Mouse (Mus musculus): ENCODE results near the gene Chst11. TPM values are rescaled to one million over a fixed set of nuclear protein-coding genes. Genes with fewer than 3 reads are reported as not detected.

Chst11 gene
- polyA plus RNA-seq, 1 experiment from 2014 or later, result 5.2 TPM

DNA sequence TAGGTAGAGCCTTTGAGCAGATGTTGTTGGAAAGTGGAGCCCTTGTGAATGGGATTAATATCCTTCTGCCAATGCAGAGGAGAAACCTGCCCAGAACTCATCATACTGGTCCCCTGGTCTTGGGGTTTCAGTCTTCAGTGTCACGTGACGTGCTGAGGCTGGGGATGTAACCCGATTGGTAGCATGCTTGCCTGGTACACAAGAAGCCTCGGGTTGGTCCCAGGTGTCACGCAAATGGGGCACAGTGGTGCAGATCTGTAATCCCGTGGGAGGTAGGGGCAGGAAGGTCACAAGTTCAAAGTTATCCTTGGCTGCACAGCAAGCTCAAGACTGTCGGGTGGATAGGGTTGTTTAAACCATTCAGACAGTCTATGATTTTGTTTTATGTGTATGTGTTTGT, 20.8 kb upstream of the Chst11 start:
- Histone ChIP-seq H3K36me3 (ENCODE audit: control insufficient read depth, insufficient read depth, low read length) (no peaks in the 10 kb centered on the region), H3K27me3 (ENCODE audit: control insufficient read depth, insufficient read depth, low read length) (no peaks in the 10 kb centered on the region), H3K4me2 (ENCODE audit: low read depth, low read length) (no peak overlapping the region), H3K9me3 (ENCODE audit: control insufficient read depth, low read length) (no peaks in the 10 kb centered on the region), H3K4me1 (ENCODE audit: control insufficient read depth, insufficient read depth, low read length) (no peaks in the 10 kb centered on the region), H3K9ac (replicated peaks; ENCODE audit: low read depth, low read length) (no peak overlapping the region), H3K4me3 (ENCODE audit: low read depth, low read length) (no peak overlapping the region), H3K27ac (ENCODE audit: low read depth, low read length) (no peak overlapping the region)
- no peak for ATAC-seq (ENCODE audit: low read depth)
- WGBS, result 77% methylated on average over 7 of the region's 7 CpGs

DNA sequence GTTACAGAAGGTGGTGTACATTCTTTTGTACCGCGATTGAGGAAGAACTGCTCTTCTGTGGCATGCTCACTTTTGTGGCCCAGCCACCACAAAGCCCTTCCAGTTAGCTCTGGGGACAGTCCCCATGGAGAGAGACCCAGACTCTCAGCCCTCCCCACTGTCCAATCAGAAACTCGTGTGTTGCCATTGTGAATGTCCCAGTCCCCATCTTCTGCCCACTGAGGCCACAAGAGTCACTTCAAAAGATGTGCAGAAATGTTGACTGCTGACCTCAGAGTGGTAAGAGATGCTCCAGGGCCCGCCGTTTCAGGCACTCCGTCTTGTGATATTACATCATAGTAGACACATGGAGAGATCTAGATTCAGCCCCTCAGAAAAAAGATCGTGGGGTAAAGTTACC, 18.6 kb upstream of the Chst11 start:
- Histone ChIP-seq H3K4me1 (ENCODE audit: control insufficient read depth, insufficient read depth, low read length) (no peaks in the 10 kb centered on the region), H3K36me3 (ENCODE audit: control insufficient read depth, insufficient read depth, low read length) (no peaks in the 10 kb centered on the region), H3K4me3 (ENCODE audit: low read depth, low read length) (no peak overlapping the region), H3K9ac (replicated peaks; ENCODE audit: low read depth, low read length) (no peak overlapping the region), H3K27ac (ENCODE audit: low read depth, low read length) (no peak overlapping the region), H3K27me3 (ENCODE audit: control insufficient read depth, insufficient read depth, low read length) (no peaks in the 10 kb centered on the region), H3K4me2 (ENCODE audit: low read depth, low read length) (no peak overlapping the region), H3K9me3 (ENCODE audit: control insufficient read depth, low read length) (no peaks in the 10 kb centered on the region)
- 90% methylated on average over 7 of the region's 7 CpGs for WGBS
- ATAC-seq (ENCODE audit: low read depth), result no peak

DNA sequence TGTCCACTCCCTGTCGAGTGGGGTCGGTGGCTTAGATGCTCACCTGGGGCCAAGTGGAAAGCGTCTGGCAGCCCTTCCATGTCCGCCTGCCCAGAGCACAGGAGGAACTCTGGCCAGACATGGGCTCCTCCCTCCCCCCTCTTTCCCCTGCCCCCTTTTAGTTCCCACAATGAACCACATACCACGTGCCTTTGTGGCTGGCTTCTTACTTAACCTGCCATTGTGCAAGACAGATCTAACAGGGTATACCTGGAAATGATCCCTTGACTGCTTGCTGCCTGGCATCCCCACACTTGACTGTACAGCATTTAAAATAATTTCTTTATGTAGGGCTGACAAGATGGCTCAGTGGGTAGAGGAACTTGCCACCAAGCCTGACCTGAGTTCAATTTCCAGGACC, 15.7 kb upstream of the Chst11 start:
- WGBS, result 80% methylated on average over 5 of the region's 5 CpGs

DNA sequence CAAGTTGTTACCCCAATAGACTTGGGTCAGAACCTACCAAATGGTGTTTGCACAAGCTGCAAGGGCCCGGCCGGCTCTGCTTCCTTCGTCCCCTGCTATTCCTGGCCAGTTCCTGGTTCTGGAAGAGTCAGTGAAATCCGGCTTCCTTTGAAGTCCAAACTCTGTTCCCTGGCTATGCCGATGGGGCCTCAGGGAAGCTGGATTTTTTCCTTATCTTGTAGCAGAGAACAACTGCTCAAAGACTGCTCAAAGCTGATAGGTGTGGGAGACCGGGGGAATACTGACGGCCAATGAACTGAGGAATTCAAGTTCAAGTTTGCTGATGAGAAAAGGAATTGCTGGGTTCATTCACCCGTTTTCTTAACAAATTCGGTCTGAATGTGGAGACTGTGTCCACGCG, 13.7 kb upstream of the Chst11 start:
- Histone ChIP-seq H3K27ac (ENCODE audit: low read depth, low read length) (no peak overlapping the region), H3K9me3 (ENCODE audit: control insufficient read depth, low read length) (no peaks in the 10 kb centered on the region), H3K36me3 (ENCODE audit: control insufficient read depth, insufficient read depth, low read length) (no peaks in the 10 kb centered on the region), H3K4me3 (ENCODE audit: low read depth, low read length) (no peak overlapping the region), H3K4me1 (ENCODE audit: control insufficient read depth, insufficient read depth, low read length) (no peaks in the 10 kb centered on the region), H3K27me3 (ENCODE audit: control insufficient read depth, insufficient read depth, low read length) (no peaks in the 10 kb centered on the region), H3K4me2 (ENCODE audit: low read depth, low read length) (no peak overlapping the region), H3K9ac (replicated peaks; ENCODE audit: low read depth, low read length) (no peak overlapping the region)
- WGBS, result 85% methylated on average over 11 of the region's 11 CpGs
- ATAC-seq (ENCODE audit: low read depth), result no peak

More for the DNA sequence above, 15.7 kb upstream of the Chst11 start:
- no peak overlapping the region for H3K9ac ChIP-seq (replicated peaks; ENCODE audit: low read depth, low read length)
- H3K9me3 ChIP-seq (ENCODE audit: control insufficient read depth, low read length), result no peaks in the 10 kb centered on the region
- ATAC-seq (ENCODE audit: low read depth), result no peak
- H3K4me2 ChIP-seq (ENCODE audit: low read depth, low read length), result no peak overlapping the region
- H3K27me3 ChIP-seq (ENCODE audit: control insufficient read depth, insufficient read depth, low read length), result no peaks in the 10 kb centered on the region
- no peak overlapping the region for H3K4me3 ChIP-seq (ENCODE audit: low read depth, low read length)
- no peaks in the 10 kb centered on the region for H3K4me1 ChIP-seq (ENCODE audit: control insufficient read depth, insufficient read depth, low read length)
- no peak overlapping the region for H3K27ac ChIP-seq (ENCODE audit: low read depth, low read length)
- H3K36me3 ChIP-seq (ENCODE audit: control insufficient read depth, insufficient read depth, low read length), result no peaks in the 10 kb centered on the region

DNA sequence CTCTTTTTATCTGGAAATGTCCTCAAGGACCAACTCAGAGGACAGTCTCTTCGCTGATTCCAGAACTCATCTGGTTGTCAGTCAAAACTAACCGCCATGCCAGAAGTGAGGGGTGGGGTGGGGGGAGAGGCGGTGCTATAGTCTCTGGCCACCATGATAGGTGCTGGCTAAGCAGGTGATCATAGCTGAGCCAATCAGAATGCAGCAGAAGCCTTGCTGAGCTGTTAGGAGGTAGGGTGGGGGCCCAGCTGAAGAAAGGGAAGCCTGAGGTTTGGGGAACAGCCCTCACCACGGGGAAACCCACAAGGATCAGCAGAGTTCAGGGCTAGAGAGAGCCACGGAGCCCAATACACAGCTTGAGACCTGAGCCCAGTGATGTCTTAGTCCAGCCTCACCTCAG, 11.1 kb upstream of the Chst11 start:
- Histone ChIP-seq H3K4me1 (ENCODE audit: control insufficient read depth, insufficient read depth, low read length) (no peaks in the 10 kb centered on the region), H3K36me3 (ENCODE audit: control insufficient read depth, insufficient read depth, low read length) (no peaks in the 10 kb centered on the region), H3K27me3 (ENCODE audit: control insufficient read depth, insufficient read depth, low read length) (no peaks in the 10 kb centered on the region), H3K4me2 (ENCODE audit: low read depth, low read length) (no peak overlapping the region), H3K9ac (replicated peaks; ENCODE audit: low read depth, low read length) (no peak overlapping the region), H3K4me3 (ENCODE audit: low read depth, low read length) (no peak overlapping the region), H3K9me3 (ENCODE audit: control insufficient read depth, low read length) (no peaks in the 10 kb centered on the region), H3K27ac (ENCODE audit: low read depth, low read length) (no peak overlapping the region)
- 78% methylated on average over 5 of the region's 5 CpGs for WGBS
- no peak for ATAC-seq (ENCODE audit: low read depth)

DNA sequence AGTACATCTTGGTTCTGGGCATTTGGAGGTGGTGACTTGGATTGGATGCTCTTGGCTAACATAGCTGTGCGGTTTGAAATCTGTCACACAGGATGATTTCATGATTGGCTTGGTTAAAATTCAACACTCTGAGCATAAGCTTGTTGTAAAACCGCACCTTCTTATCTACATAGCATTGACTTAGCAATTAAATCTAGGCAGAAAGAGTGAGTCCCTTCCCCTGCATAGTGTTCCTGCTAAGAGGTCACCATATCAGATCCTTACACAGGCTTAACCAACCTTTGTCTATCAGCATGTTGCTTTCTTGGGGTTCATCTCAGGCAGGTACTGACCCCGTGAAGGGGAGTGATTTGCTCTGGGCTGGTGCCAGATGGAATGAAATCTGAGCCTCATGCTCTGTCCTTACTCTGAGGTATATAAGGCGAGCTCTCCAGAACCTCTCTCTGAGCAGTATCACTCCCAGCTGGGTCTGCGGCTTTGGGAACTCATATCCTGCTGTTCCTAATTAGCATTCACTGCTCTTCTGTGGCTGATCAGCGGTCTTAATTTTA, 10.6 kb upstream of the Chst11 start:
- Histone ChIP-seq H3K27me3 (ENCODE audit: control insufficient read depth, insufficient read depth, low read length) (no peaks in the 10 kb centered on the region), H3K9me3 (ENCODE audit: control insufficient read depth, low read length) (no peaks in the 10 kb centered on the region), H3K4me2 (ENCODE audit: low read depth, low read length) (no peak overlapping the region), H3K36me3 (ENCODE audit: control insufficient read depth, insufficient read depth, low read length) (no peaks in the 10 kb centered on the region), H3K27ac (ENCODE audit: low read depth, low read length) (no peak overlapping the region), H3K4me3 (ENCODE audit: low read depth, low read length) (no peak overlapping the region), H3K9ac (replicated peaks; ENCODE audit: low read depth, low read length) (no peak overlapping the region), H3K4me1 (ENCODE audit: control insufficient read depth, insufficient read depth, low read length) (no peaks in the 10 kb centered on the region)
- 66% methylated on average over 6 of the region's 6 CpGs for WGBS
- ATAC-seq (ENCODE audit: low read depth), result no peak

DNA sequence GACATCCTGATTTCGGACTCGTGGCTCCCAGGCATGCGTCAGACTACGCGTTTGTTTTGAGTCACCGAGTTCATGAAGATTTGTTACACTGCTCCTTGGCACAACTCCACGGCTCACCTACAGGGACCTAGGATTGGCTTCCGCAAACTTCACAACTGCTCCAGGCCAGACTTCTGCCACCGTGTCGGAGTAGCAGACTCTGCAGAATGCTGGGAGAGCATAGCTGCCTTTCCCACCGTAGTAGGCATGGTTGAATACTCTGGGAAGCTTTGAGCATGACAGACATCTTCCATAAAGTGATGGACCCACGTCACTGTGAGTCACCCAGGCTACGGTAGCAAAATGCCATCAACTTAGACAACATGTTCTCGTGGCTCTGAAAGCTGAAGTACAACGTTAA, 9.5 kb upstream of the Chst11 start:
- 83% methylated on average over 15 of the region's 15 CpGs for WGBS
- no peak overlapping the region for H3K9ac ChIP-seq (replicated peaks; ENCODE audit: low read depth, low read length)
- ATAC-seq (ENCODE audit: low read depth), result no peak
- H3K27ac ChIP-seq (ENCODE audit: low read depth, low read length), result no peak overlapping the region
- no peak overlapping the region for H3K4me3 ChIP-seq (ENCODE audit: low read depth, low read length)
- H3K4me2 ChIP-seq (ENCODE audit: low read depth, low read length), result no peak overlapping the region
- no peaks in the 10 kb centered on the region for H3K36me3 ChIP-seq (ENCODE audit: control insufficient read depth, insufficient read depth, low read length)
- H3K9me3 ChIP-seq (ENCODE audit: control insufficient read depth, low read length), result no peaks in the 10 kb centered on the region
- no peaks in the 10 kb centered on the region for H3K27me3 ChIP-seq (ENCODE audit: control insufficient read depth, insufficient read depth, low read length)
- no peaks in the 10 kb centered on the region for H3K4me1 ChIP-seq (ENCODE audit: control insufficient read depth, insufficient read depth, low read length)

DNA sequence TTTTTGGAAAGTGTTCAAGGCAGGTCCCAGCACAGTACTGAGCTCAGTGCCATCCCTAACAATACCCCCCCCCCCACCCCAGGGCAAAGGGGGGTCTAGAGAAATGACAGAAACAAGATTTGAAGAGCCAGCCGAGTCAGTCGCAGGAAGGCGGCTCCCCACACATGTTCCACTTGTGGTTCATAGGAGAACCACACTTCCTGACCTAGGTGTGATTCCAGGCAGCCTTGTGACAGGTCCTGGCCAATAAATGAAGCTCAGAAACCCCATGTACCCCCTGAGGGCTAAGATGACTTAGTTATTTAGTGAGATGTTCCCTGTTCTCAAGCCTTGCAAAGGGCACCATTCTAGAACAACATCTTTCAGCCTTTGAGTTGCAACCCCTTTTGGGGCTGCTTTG, 3.0 kb upstream of the Chst11 start:
- Histone ChIP-seq H3K27ac (ENCODE audit: low read depth, low read length) (no peak overlapping the region), H3K9me3 (ENCODE audit: control insufficient read depth, low read length) (no peaks in the 10 kb centered on the region), H3K36me3 (ENCODE audit: control insufficient read depth, insufficient read depth, low read length) (no peaks in the 10 kb centered on the region), H3K27me3 (ENCODE audit: control insufficient read depth, insufficient read depth, low read length) (no peaks in the 10 kb centered on the region), H3K9ac (replicated peaks; ENCODE audit: low read depth, low read length) (no peak overlapping the region), H3K4me1 (ENCODE audit: control insufficient read depth, insufficient read depth, low read length) (peaks cover 10% of the 10 kb centered on the region; the same call in 1 of the 2 replicates), H3K4me3 (ENCODE audit: low read depth, low read length) (no peak overlapping the region), H3K4me2 (ENCODE audit: low read depth, low read length) (no peak overlapping the region)
- ATAC-seq (ENCODE audit: low read depth), result no peak
- 93% methylated on average over 3 of the region's 3 CpGs for WGBS

DNA sequence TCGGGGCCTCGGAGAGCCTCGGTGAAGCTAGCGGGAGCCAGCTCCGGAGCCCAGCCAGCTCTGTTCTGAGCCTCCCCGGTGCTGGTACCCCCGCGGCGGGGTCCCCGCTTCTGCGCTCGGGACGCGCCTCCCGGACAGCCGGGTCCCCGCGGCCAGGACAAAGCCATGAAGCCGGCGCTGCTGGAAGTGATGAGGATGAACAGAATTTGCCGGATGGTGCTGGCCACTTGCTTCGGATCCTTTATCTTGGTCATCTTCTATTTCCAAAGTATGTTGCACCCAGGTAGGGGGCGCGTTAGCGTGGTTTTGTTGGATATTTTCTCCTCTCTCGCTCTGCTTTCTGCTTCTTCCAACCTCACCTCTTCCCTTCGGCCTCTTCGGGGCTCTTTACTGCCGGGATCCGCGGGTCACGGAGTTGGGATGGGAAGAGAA, 418 bp downstream of the Chst11 start:
- Histone ChIP-seq H3K4me3 (ENCODE audit: low read depth, low read length) (peak overlapping the region; percentile 71), H3K4me1 (ENCODE audit: control insufficient read depth, insufficient read depth, low read length) (peaks cover 16% of the 10 kb centered on the region; the same call in 1 of the 2 replicates), H3K27ac (ENCODE audit: low read depth, low read length) (peak overlapping the region; percentile 81), H3K36me3 (ENCODE audit: control insufficient read depth, insufficient read depth, low read length) (no peaks in the 10 kb centered on the region), H3K27me3 (ENCODE audit: control insufficient read depth, insufficient read depth, low read length) (no peaks in the 10 kb centered on the region), H3K9me3 (ENCODE audit: control insufficient read depth, low read length) (no peaks in the 10 kb centered on the region), H3K4me2 (ENCODE audit: low read depth, low read length) (peak overlapping the region; percentile 87), H3K9ac (replicated peaks; ENCODE audit: low read depth, low read length) (peak overlapping the region; percentile 82)
- under 1% methylated on average over 31 of the region's 32 CpGs for WGBS
- no peak; the same call in 1 of the 2 replicates for ATAC-seq (ENCODE audit: low read depth)

Measured in neural tube, embryonic 14.5 days (tissue).